Mouse (Mus musculus) inflammation-experienced regulatory T-cells, adult 6 months (primary cell): ENCODE results near the gene Dpp9. TPM values are rescaled to one million over a fixed set of nuclear protein-coding genes. Genes with fewer than 3 reads are reported as not detected.
A peak's percentile ranks its signal among the peaks of the same experiment; 100 is the strongest.

Experiments used
- ATAC-seq: one replicate; pipeline ENCODE4 v1.8.0; 2017
- polyA plus RNA-seq, 3 experiments: library from polyadenylated mRNA; unstranded; fragments of 100-300 nt; shearing (Covaris generic); gene quantifications; one replicate each; pipeline ENCODE4 v1.2.1; 2017

Gene Dpp9
- polyA plus RNA-seq, 3 experiments from 2014 or later, result 13.6 to 17.5 (median 14.5) TPM

- no peak for ATAC-seq
These were observed 11.2 kb upstream of the Dpp9 start for GRCm38 (mm10) chr17:56229943-56230342.

- ATAC-seq, result no peak
These were observed 7.9 kb upstream of the Dpp9 start for GRCm38 (mm10) chr17:56226566-56226965.

- no peak for ATAC-seq
These were observed 6.2 kb upstream of the Dpp9 start for GRCm38 (mm10) chr17:56224916-56225315.

GRCm38 (mm10) chr17:56219805-56220204 is 1.1 kb upstream of the Dpp9 start:
- ATAC-seq, result no peak

GRCm38 (mm10) chr17:56219251-56219650 is 546 bp upstream of the Dpp9 start:
- peak; percentile 3 for ATAC-seq

GRCm38 (mm10) chr17:56217670-56218069 is 1.0 kb downstream of the Dpp9 start:
- ATAC-seq, result no peak

- no peak for ATAC-seq
These were observed 4.5 kb downstream of the Dpp9 start for GRCm38 (mm10) chr17:56214229-56214628.

GRCm38 (mm10) chr17:56212676-56213075 is 6.0 kb downstream of the Dpp9 start:
- ATAC-seq, result no peak

GRCm38 (mm10) chr17:56211090-56211489 is 7.6 kb downstream of the Dpp9 start:
- no peak for ATAC-seq

- no peak for ATAC-seq
These were observed 9.9 kb downstream of the Dpp9 start for GRCm38 (mm10) chr17:56208821-56209220.

- ATAC-seq, result no peak
These were observed 10.7 kb downstream of the Dpp9 start for GRCm38 (mm10) chr17:56207963-56208530.

- ATAC-seq, result no peak
These were observed 11.6 kb downstream of the Dpp9 start for GRCm38 (mm10) chr17:56206986-56207674.

- ATAC-seq, result no peak
These were observed 12.3 kb downstream of the Dpp9 start for GRCm38 (mm10) chr17:56206276-56206884.

GRCm38 (mm10) chr17:56203729-56204128 is 15.0 kb downstream of the Dpp9 start:
- no peak for ATAC-seq

- no peak for ATAC-seq
These were observed 16.2 kb downstream of the Dpp9 start for GRCm38 (mm10) chr17:56202476-56202875.

- ATAC-seq, result no peak
These were observed 17.1 kb downstream of the Dpp9 start for GRCm38 (mm10) chr17:56201642-56202041.

GRCm38 (mm10) chr17:56200586-56200985 is 18.1 kb downstream of the Dpp9 start:
- ATAC-seq, result no peak

GRCm38 (mm10) chr17:56196860-56197259 is 21.8 kb downstream of the Dpp9 start:
- ATAC-seq, result no peak

- ATAC-seq, result no peak
These were observed 23.9 kb downstream of the Dpp9 start for GRCm38 (mm10) chr17:56194765-56195164.

- ATAC-seq, result no peak
These were observed 24.3 kb downstream of the Dpp9 start for GRCm38 (mm10) chr17:56194357-56194756.

GRCm38 (mm10) chr17:56191266-56191665 is 27.4 kb downstream of the Dpp9 start:
- no peak for ATAC-seq

- ATAC-seq, result no peak
These were observed 33.2 kb downstream of the Dpp9 start for GRCm38 (mm10) chr17:56185281-56186141.

- peak; percentile 98 for ATAC-seq
These were observed 35.0 kb downstream of the Dpp9 start, which contains the start of gene Mydgf for GRCm38 (mm10) chr17:56183658-56184103. Gene Mydgf, minus strand, starts transcription at chr17:56183920.
